Comparison of ENCODE assay signal across 10 mouse cellular contexts in genomic region chr16:49905601-49906001, GRCm38 (mm10).
DNase-seq lines count a peak whose midpoint lies in the region; ATAC-seq and TF ChIP-seq lines count a peak whose summit lies in the region.
"Had no signal": no experiment of that assay in that cellular context is flagged by ENCODE, and none has a peak within 500 bp of the region (broad histone marks: within the 10 kb centered on the region; RNA-seq: fewer than 3 reads in every experiment).

No protein-coding gene starts in this region.

- 0 out of 2 replicates have a peak overlapping the region, but pooled peaks have one; percentile 6 for H3K9ac ChIP-seq in embryonic facial prominence, embryonic 13.5 days
- no peak overlapping the region for H3K9ac ChIP-seq in intestine, embryonic 16.5 days (ENCODE audit: low read depth, low read length)
- no peak overlapping the region for H3K9ac ChIP-seq in midbrain, postnatal 0 days (replicated peaks; ENCODE audit: low read length, poor library complexity, severe bottlenecking)

- no peaks in the 10 kb centered on the region for H3K27me3 ChIP-seq in embryonic facial prominence, embryonic 13.5 days
- no peaks in the 10 kb centered on the region for H3K27me3 ChIP-seq in intestine, embryonic 16.5 days (replicated peaks; ENCODE audit: control insufficient read depth, insufficient read depth, low read length)
- no peaks in the 10 kb centered on the region for H3K27me3 ChIP-seq in midbrain, postnatal 0 days (ENCODE audit: insufficient read depth, low read length)

- H3K36me3 ChIP-seq in embryonic facial prominence, embryonic 13.5 days, result peaks cover 11% of the 10 kb centered on the region
- no peaks in the 10 kb centered on the region for H3K36me3 ChIP-seq in intestine, embryonic 16.5 days (ENCODE audit: control insufficient read depth, insufficient read depth, low read length)
- H3K36me3 ChIP-seq in midbrain, postnatal 0 days (ENCODE audit: insufficient read depth, low read length), result peaks cover 8% of the 10 kb centered on the region; the same call in 1 of the 2 replicates

- TF ChIP-seq CTCF in layer of hippocampus, adult 2 months (conservative IDR thresholded peaks at IDR 0.05), result no peak
- TF ChIP-seq CTCF in midbrain, postnatal 0 days (IDR thresholded peaks at IDR 0.05), result no peak

- no peaks in the 10 kb centered on the region for H3K9me3 ChIP-seq in embryonic facial prominence, embryonic 13.5 days
- H3K9me3 ChIP-seq in intestine, embryonic 16.5 days (ENCODE audit: control insufficient read depth, low read length), result no peaks in the 10 kb centered on the region
- no peaks in the 10 kb centered on the region for H3K9me3 ChIP-seq in midbrain, postnatal 0 days (ENCODE audit: low read length)

- peaks cover 31% of the 10 kb centered on the region for H3K4me1 ChIP-seq in embryonic facial prominence, embryonic 13.5 days
- H3K4me1 ChIP-seq in intestine, embryonic 16.5 days (ENCODE audit: control insufficient read depth, insufficient read depth, low read length), result peaks cover 13% of the 10 kb centered on the region
- H3K4me1 ChIP-seq in midbrain, postnatal 0 days (ENCODE audit: insufficient read depth, low read length), result 0 out of 2 replicates have a peak, but pooled peaks cover 5% of the 10 kb centered on the region

- no peak for DNase-seq in layer of hippocampus, adult 2 months (ENCODE audit: low spot score in 2 of 2)
- no peak for DNase-seq in layer of hippocampus, adult 8-10 months (ENCODE audit: low spot score in 2 of 2)
- no peak for DNase-seq in right cerebral cortex, postnatal 25 days
- no peak for DNase-seq in gastrocnemius, adult 18-20 months (ENCODE audit: low spot score)
- no peak for DNase-seq in midbrain, postnatal 0 days (ENCODE audit: low spot score)
- DNase-seq: cerebellum, postnatal 36 days; kidney, adult 8-10 months had no signal

- 10% methylated on average over 8 of the region's 8 CpGs for WGBS in embryonic facial prominence, embryonic 13.5 days
- WGBS in intestine, embryonic 16.5 days, result 57% methylated on average over 8 of the region's 8 CpGs
- 74% methylated on average over 8 of the region's 8 CpGs for WGBS in midbrain, postnatal 0 days

- H3K4me3 ChIP-seq in layer of hippocampus, adult 2 months, result no peak overlapping the region
- no peak overlapping the region for H3K4me3 ChIP-seq in embryonic facial prominence, embryonic 13.5 days
- no peak overlapping the region for H3K4me3 ChIP-seq in intestine, embryonic 16.5 days (ENCODE audit: low read length)
- H3K4me3 ChIP-seq in midbrain, postnatal 0 days (ENCODE audit: low read depth, low read length), result no peak overlapping the region

- H3K27ac ChIP-seq in layer of hippocampus, adult 2 months, result peak overlapping the region; percentile 60
- peak overlapping the region; percentile 93 for H3K27ac ChIP-seq in embryonic facial prominence, embryonic 13.5 days
- H3K27ac ChIP-seq in intestine, embryonic 16.5 days (ENCODE audit: low read length), result peak overlapping the region; percentile 60
- no peak overlapping the region for H3K27ac ChIP-seq in midbrain, postnatal 0 days (ENCODE audit: low read depth, low read length)

- peak; percentile 81 for ATAC-seq in embryonic facial prominence, embryonic 13.5 days (ENCODE audit: insufficient number of reproducible peaks, insufficient read depth, low FRiP score, low TSS enrichment, low read depth)
- peak; percentile 54 for ATAC-seq in intestine, embryonic 16.5 days
- 0 out of 2 replicates have a peak, but pooled peaks have one; percentile 24 for ATAC-seq in monocyte, adult 5-6 weeks (replicated peaks; ENCODE audit: insufficient number of reproducible peaks, low FRiP score, low TSS enrichment, poor library complexity, severe bottlenecking)
- no peak for ATAC-seq in midbrain, postnatal 0 days (ENCODE audit: low FRiP score)

- H3K4me2 ChIP-seq in embryonic facial prominence, embryonic 13.5 days, result peak overlapping the region; percentile 40
- H3K4me2 ChIP-seq in intestine, embryonic 16.5 days (ENCODE audit: low read depth, low read length), result no peak overlapping the region
- no peak overlapping the region for H3K4me2 ChIP-seq in midbrain, postnatal 0 days (ENCODE audit: low read depth, low read length, poor library complexity, severe bottlenecking)
